Mouse (Mus musculus) MEL (cell line): ENCODE measurements around the gene Mbd3.

Experiments used
- EP300 ChIP-seq, 2 experiments: IDR thresholded peaks; 2 replicates each; pipeline ENCODE4 v1.6.1; 2011; ENCODE audit warnings: improper control_type of control experiment in 2 of 2, low read length in 2 of 2, low read depth in 1 of 2, mild to moderate bottlenecking in 1 of 2
- POLR2A ChIP-seq, 2 experiments: IDR thresholded peaks; 2 replicates each; pipeline ENCODE4 v1.6.1; 2011 to 2012; ENCODE audit warnings: low read length in 2 of 2, mild to moderate bottlenecking in 2 of 2, control low read depth in 1 of 2, improper control_type of control experiment in 1 of 2, low read depth in 1 of 2, moderate library complexity in 1 of 2; ENCODE audit not compliant: control insufficient read depth in 1 of 2, insufficient read depth in 1 of 2, poor library complexity in 1 of 2
- POLR2AphosphoS5 ChIP-seq: IDR thresholded peaks from 2 replicates; pipeline ENCODE4 v1.6.1; 2012; ENCODE audit warnings: low read depth, borderline replicate concordance, mild to moderate bottlenecking, inconsistent platforms, low read length, moderate library complexity, mixed read lengths
- TBP ChIP-seq: IDR thresholded peaks from 2 replicates; pipeline ENCODE4 v1.8.0; 2011; ENCODE audit warnings: low read depth, low read length, improper control_type of control experiment
- ZC3H11A ChIP-seq: IDR thresholded peaks from 2 replicates; pipeline ENCODE4 v1.6.1; 2012; ENCODE audit warnings: low read depth, mild to moderate bottlenecking, inconsistent platforms, low read length, improper control_type of control experiment
- ZKSCAN1 ChIP-seq: IDR thresholded peaks from 2 replicates; pipeline ENCODE4 v1.6.1; 2012; ENCODE audit warnings: low read depth, mild to moderate bottlenecking, inconsistent platforms, low read length, improper control_type of control experiment, moderate library complexity

DNA sequence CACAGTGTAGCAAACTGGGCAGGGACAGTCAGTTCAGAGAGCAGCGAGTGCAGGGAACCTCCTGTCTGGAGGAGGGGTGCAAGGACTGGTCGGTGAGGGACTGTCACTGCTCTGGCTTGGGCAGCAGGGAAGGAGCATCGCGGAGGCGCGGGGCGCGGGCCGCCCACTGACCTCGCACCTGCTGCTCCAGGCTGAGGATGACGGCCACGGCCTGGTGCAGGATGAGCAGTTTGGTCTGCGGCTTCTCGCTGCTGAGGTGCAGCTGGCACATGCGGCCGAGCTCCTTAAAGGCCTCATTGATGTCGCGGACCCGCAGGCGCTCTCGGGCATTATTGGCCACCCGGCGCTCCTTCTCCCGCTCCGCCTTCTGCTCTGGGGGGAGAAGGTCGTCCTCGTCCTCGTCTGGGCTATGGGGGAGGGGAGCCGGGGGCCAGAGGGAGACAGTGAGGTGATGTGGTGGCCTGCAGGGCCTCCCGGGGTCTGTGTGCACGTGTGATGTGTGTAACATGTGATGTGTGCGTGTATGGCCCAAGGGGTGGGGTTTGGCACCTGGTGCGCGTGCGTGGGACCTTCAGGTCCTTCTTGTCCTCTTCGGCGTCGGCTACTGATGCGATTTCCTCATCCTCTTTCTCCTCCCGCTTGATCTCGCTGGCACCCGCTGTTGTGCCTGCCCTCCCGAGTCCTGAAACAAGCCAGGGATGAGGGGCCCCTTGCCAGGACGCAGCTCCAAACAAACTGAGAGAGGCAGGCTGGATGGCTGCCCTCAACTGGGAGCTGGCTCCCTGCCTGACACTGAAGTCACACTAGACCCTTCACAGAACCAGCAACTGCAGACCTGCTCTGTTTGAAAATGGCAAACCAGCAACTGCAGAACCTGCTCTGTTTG lies 13.5 kb upstream of the Mbd3 start:
- no peak for TF ChIP-seq TBP
- TF ChIP-seq EP300 (IDR thresholded peaks at IDR 0.05; ENCODE audit: low read depth in 1 of 2, low read length in 2 of 2): no peak
- TF ChIP-seq POLR2A (IDR thresholded peaks at IDR 0.05; ENCODE audit: control insufficient read depth in 1 of 2, insufficient read depth in 1 of 2, low read depth in 1 of 2, low read length in 2 of 2, poor library complexity in 1 of 2): no peak
- no peak for TF ChIP-seq ZC3H11A
- TF ChIP-seq POLR2AphosphoS5: no peak
- no peak for TF ChIP-seq ZKSCAN1
